Mouse (Mus musculus): ENCODE results near the gene Npcd. TPM values are rescaled to one million over a fixed set of nuclear protein-coding genes. Genes with fewer than 3 reads are reported as not detected.

The Npcd gene
- polyA plus RNA-seq, 1 experiment from 2014 or later = 0.56 TPM

GRCm38 (mm10) chr15:79766586-79767071, 67.4 kb downstream of the Npcd start:
- no peaks in the 10 kb centered on the region for H3K4me1 ChIP-seq (ENCODE audit: control insufficient read depth, insufficient read depth, low read length)
- no peak overlapping the region for H3K27ac ChIP-seq (replicated peaks; ENCODE audit: low read depth, low read length)
- ATAC-seq (replicated peaks; ENCODE audit: insufficient number of reproducible peaks, low FRiP score, low TSS enrichment, low read depth) = no peak
- no peaks in the 10 kb centered on the region for H3K9me3 ChIP-seq (replicated peaks; ENCODE audit: control insufficient read depth, low read length)
- H3K4me3 ChIP-seq (ENCODE audit: low read depth, low read length) = no peak overlapping the region
- H3K9ac ChIP-seq (replicated peaks; ENCODE audit: low read length) = no peak overlapping the region
- WGBS = 92% methylated on average over 10 of the region's 10 CpGs
- H3K36me3 ChIP-seq (replicated peaks; ENCODE audit: control insufficient read depth, insufficient read depth, low read depth, low read length) = no peaks in the 10 kb centered on the region; the same call in 1 of the 2 replicates
- no peak overlapping the region for H3K4me2 ChIP-seq (ENCODE audit: low read depth, low read length)
- H3K27me3 ChIP-seq (ENCODE audit: control insufficient read depth, insufficient read depth, low read length) = no peaks in the 10 kb centered on the region
- no peak for DNase-seq (ENCODE audit: low spot score)

- Histone ChIP-seq H3K36me3 (replicated peaks; ENCODE audit: control insufficient read depth, insufficient read depth, low read depth, low read length) (no peaks in the 10 kb centered on the region; the same call in 1 of the 2 replicates), H3K4me2 (ENCODE audit: low read depth, low read length) (no peak overlapping the region), H3K9me3 (replicated peaks; ENCODE audit: control insufficient read depth, low read length) (no peaks in the 10 kb centered on the region), H3K27ac (replicated peaks; ENCODE audit: low read depth, low read length) (no peak overlapping the region), H3K9ac (replicated peaks; ENCODE audit: low read length) (no peak overlapping the region), H3K27me3 (ENCODE audit: control insufficient read depth, insufficient read depth, low read length) (no peaks in the 10 kb centered on the region), H3K4me1 (ENCODE audit: control insufficient read depth, insufficient read depth, low read length) (no peaks in the 10 kb centered on the region), H3K4me3 (ENCODE audit: low read depth, low read length) (no peak overlapping the region)
- DNase-seq (ENCODE audit: low spot score) = no peak
- ATAC-seq (replicated peaks; ENCODE audit: insufficient number of reproducible peaks, low FRiP score, low TSS enrichment, low read depth) = 0 out of 2 replicates have a peak, but pooled peaks have one; percentile 21
- WGBS = 76% methylated on average over 9 of the region's 10 CpGs
Measured at GRCm38 (mm10) chr15:79766168-79766567, 67.9 kb downstream of the Npcd start.

GRCm38 (mm10) chr15:79765361-79765760, 68.7 kb downstream of the Npcd start:
- Histone ChIP-seq H3K9ac (replicated peaks; ENCODE audit: low read length) (no peak overlapping the region), H3K4me2 (ENCODE audit: low read depth, low read length) (no peak overlapping the region), H3K27me3 (ENCODE audit: control insufficient read depth, insufficient read depth, low read length) (no peaks in the 10 kb centered on the region), H3K4me1 (ENCODE audit: control insufficient read depth, insufficient read depth, low read length) (no peaks in the 10 kb centered on the region), H3K4me3 (ENCODE audit: low read depth, low read length) (no peak overlapping the region), H3K36me3 (replicated peaks; ENCODE audit: control insufficient read depth, insufficient read depth, low read depth, low read length) (no peaks in the 10 kb centered on the region; the same call in 1 of the 2 replicates), H3K27ac (replicated peaks; ENCODE audit: low read depth, low read length) (no peak overlapping the region), H3K9me3 (replicated peaks; ENCODE audit: control insufficient read depth, low read length) (no peaks in the 10 kb centered on the region)
- 85% methylated on average over 2 of the region's 2 CpGs for WGBS
- DNase-seq (ENCODE audit: low spot score) (no peak), ATAC-seq (replicated peaks; ENCODE audit: insufficient number of reproducible peaks, low FRiP score, low TSS enrichment, low read depth) (no peak)

GRCm38 (mm10) chr15:79764539-79765267, 69.3 kb downstream of the Npcd start:
- H3K9me3 ChIP-seq (replicated peaks; ENCODE audit: control insufficient read depth, low read length) = no peaks in the 10 kb centered on the region
- no peak overlapping the region for H3K4me3 ChIP-seq (ENCODE audit: low read depth, low read length)
- no peaks in the 10 kb centered on the region; the same call in 1 of the 2 replicates for H3K36me3 ChIP-seq (replicated peaks; ENCODE audit: control insufficient read depth, insufficient read depth, low read depth, low read length)
- no peaks in the 10 kb centered on the region for H3K27me3 ChIP-seq (ENCODE audit: control insufficient read depth, insufficient read depth, low read length)
- no peak overlapping the region for H3K27ac ChIP-seq (replicated peaks; ENCODE audit: low read depth, low read length)
- H3K4me1 ChIP-seq (ENCODE audit: control insufficient read depth, insufficient read depth, low read length) = no peaks in the 10 kb centered on the region
- DNase-seq (ENCODE audit: low spot score) (no peak), ATAC-seq (replicated peaks; ENCODE audit: insufficient number of reproducible peaks, low FRiP score, low TSS enrichment, low read depth) (no peak)
- H3K9ac ChIP-seq (replicated peaks; ENCODE audit: low read length) = no peak overlapping the region
- H3K4me2 ChIP-seq (ENCODE audit: low read depth, low read length) = no peak overlapping the region
- 83% methylated on average over 11 of the region's 11 CpGs for WGBS

- 92% methylated on average over 7 of the region's 7 CpGs for WGBS
- H3K4me3 ChIP-seq (ENCODE audit: low read depth, low read length) = no peak overlapping the region
- no peak for ATAC-seq (replicated peaks; ENCODE audit: insufficient number of reproducible peaks, low FRiP score, low TSS enrichment, low read depth)
- no peak overlapping the region for H3K27ac ChIP-seq (replicated peaks; ENCODE audit: low read depth, low read length)
- H3K4me2 ChIP-seq (ENCODE audit: low read depth, low read length) = no peak overlapping the region
- DNase-seq (ENCODE audit: low spot score) = no peak
- no peaks in the 10 kb centered on the region for H3K4me1 ChIP-seq (ENCODE audit: control insufficient read depth, insufficient read depth, low read length)
- no peak overlapping the region for H3K9ac ChIP-seq (replicated peaks; ENCODE audit: low read length)
- no peaks in the 10 kb centered on the region; the same call in 1 of the 2 replicates for H3K36me3 ChIP-seq (replicated peaks; ENCODE audit: control insufficient read depth, insufficient read depth, low read depth, low read length)
- H3K27me3 ChIP-seq (ENCODE audit: control insufficient read depth, insufficient read depth, low read length) = no peaks in the 10 kb centered on the region
- H3K9me3 ChIP-seq (replicated peaks; ENCODE audit: control insufficient read depth, low read length) = no peaks in the 10 kb centered on the region
Measured at GRCm38 (mm10) chr15:79763601-79764246, 70.3 kb downstream of the Npcd start.

- Histone ChIP-seq H3K9ac (replicated peaks; ENCODE audit: low read length) (no peak overlapping the region), H3K4me1 (ENCODE audit: control insufficient read depth, insufficient read depth, low read length) (no peaks in the 10 kb centered on the region), H3K9me3 (replicated peaks; ENCODE audit: control insufficient read depth, low read length) (no peaks in the 10 kb centered on the region), H3K4me2 (ENCODE audit: low read depth, low read length) (no peak overlapping the region), H3K27ac (replicated peaks; ENCODE audit: low read depth, low read length) (no peak overlapping the region), H3K36me3 (replicated peaks; ENCODE audit: control insufficient read depth, insufficient read depth, low read depth, low read length) (no peaks in the 10 kb centered on the region; the same call in 1 of the 2 replicates), H3K4me3 (ENCODE audit: low read depth, low read length) (no peak overlapping the region), H3K27me3 (ENCODE audit: control insufficient read depth, insufficient read depth, low read length) (no peaks in the 10 kb centered on the region)
- ATAC-seq (replicated peaks; ENCODE audit: insufficient number of reproducible peaks, low FRiP score, low TSS enrichment, low read depth) (no peak), DNase-seq (ENCODE audit: low spot score) (no peak)
- 88% methylated on average over 9 of the region's 9 CpGs for WGBS
Measured at GRCm38 (mm10) chr15:79763001-79763400, 71.0 kb downstream of the Npcd start.

GRCm38 (mm10) chr15:79760956-79761355, 73.1 kb downstream of the Npcd start:
- ATAC-seq (replicated peaks; ENCODE audit: insufficient number of reproducible peaks, low FRiP score, low TSS enrichment, low read depth) = no peak
- Histone ChIP-seq H3K27ac (replicated peaks; ENCODE audit: low read depth, low read length) (no peak overlapping the region), H3K4me2 (ENCODE audit: low read depth, low read length) (no peak overlapping the region), H3K4me1 (ENCODE audit: control insufficient read depth, insufficient read depth, low read length) (no peaks in the 10 kb centered on the region), H3K36me3 (replicated peaks; ENCODE audit: control insufficient read depth, insufficient read depth, low read depth, low read length) (no peaks in the 10 kb centered on the region; the same call in 1 of the 2 replicates), H3K9me3 (replicated peaks; ENCODE audit: control insufficient read depth, low read length) (no peaks in the 10 kb centered on the region), H3K4me3 (ENCODE audit: low read depth, low read length) (no peak overlapping the region), H3K9ac (replicated peaks; ENCODE audit: low read length) (no peak overlapping the region; the same call in 1 of the 2 replicates), H3K27me3 (ENCODE audit: control insufficient read depth, insufficient read depth, low read length) (no peaks in the 10 kb centered on the region)
- no peak for DNase-seq (ENCODE audit: low spot score)
- WGBS = 83% methylated on average over 6 of the region's 6 CpGs

- no peak overlapping the region for H3K4me2 ChIP-seq (ENCODE audit: low read depth, low read length)
- no peak overlapping the region for H3K27ac ChIP-seq (replicated peaks; ENCODE audit: low read depth, low read length)
- no peak for ATAC-seq (replicated peaks; ENCODE audit: insufficient number of reproducible peaks, low FRiP score, low TSS enrichment, low read depth)
- no peaks in the 10 kb centered on the region for H3K4me1 ChIP-seq (ENCODE audit: control insufficient read depth, insufficient read depth, low read length)
- no peaks in the 10 kb centered on the region; the same call in 1 of the 2 replicates for H3K36me3 ChIP-seq (replicated peaks; ENCODE audit: control insufficient read depth, insufficient read depth, low read depth, low read length)
- WGBS = 88% methylated on average over 3 of the region's 3 CpGs
- H3K9me3 ChIP-seq (replicated peaks; ENCODE audit: control insufficient read depth, low read length) = no peaks in the 10 kb centered on the region
- no peak for DNase-seq (ENCODE audit: low spot score)
- H3K4me3 ChIP-seq (ENCODE audit: low read depth, low read length) = no peak overlapping the region
- no peaks in the 10 kb centered on the region for H3K27me3 ChIP-seq (ENCODE audit: control insufficient read depth, insufficient read depth, low read length)
- no peak overlapping the region for H3K9ac ChIP-seq (replicated peaks; ENCODE audit: low read length)
Measured at GRCm38 (mm10) chr15:79757118-79757517, 76.9 kb downstream of the Npcd start.
